Mouse (Mus musculus) hindbrain, embryonic 13.5 days (tissue): ENCODE measurements around the gene Polr2c. TPM values are rescaled to one million over a fixed set of nuclear protein-coding genes. Genes with fewer than 3 reads are reported as not detected.
A peak's percentile ranks its signal among the peaks of the same experiment; 100 is the strongest.
"Not testable (repeated sequence)": the region's sequence is repeated elsewhere in the genome, so short reads cannot be mapped to it uniquely, and the experiment has no call there.

Experiments used
- ATAC-seq: fragments of 200-750 bp; cut with Nextera tagmentation; 2 replicates; pipeline ENCODE4 v1.8.0; 2017; ENCODE audit warnings: moderate TSS enrichment; ENCODE audit not compliant: low FRiP score
- H3K27ac ChIP-seq: fragments of 300-500 bp; sonication (generic); 2 replicates; pipeline ENCODE4 v1.5.1; 2015; ENCODE audit warnings: inconsistent platforms, mild to moderate bottlenecking, moderate library complexity
- H3K27me3 ChIP-seq: fragments of 300-500 bp; sonication (generic); 2 replicates; pipeline ENCODE4 v1.6.1; 2015; ENCODE audit warnings: mild to moderate bottlenecking, inconsistent platforms
- H3K36me3 ChIP-seq: fragments of 300-500 bp; sonication (generic); 2 replicates; pipeline ENCODE4 v1.6.1; 2015; ENCODE audit warnings: mild to moderate bottlenecking, inconsistent platforms
- H3K4me1 ChIP-seq: fragments of 300-500 bp; sonication (generic); replicated peaks from 2 replicates; pipeline ENCODE4 v1.6.1; 2015; ENCODE audit warnings: inconsistent platforms
- H3K4me2 ChIP-seq: fragments of 300-500 bp; sonication (generic); 2 replicates; pipeline ENCODE4 v1.6.1; 2015; ENCODE audit warnings: inconsistent platforms, mild to moderate bottlenecking, moderate library complexity
- H3K4me3 ChIP-seq: fragments of 300-500 bp; sonication (generic); 2 replicates; pipeline ENCODE4 v1.5.1; 2015; ENCODE audit warnings: mild to moderate bottlenecking, inconsistent platforms
- H3K9ac ChIP-seq: fragments of 300-500 bp; sonication (generic); 2 replicates; pipeline ENCODE4 v1.6.1; 2015; ENCODE audit warnings: mild to moderate bottlenecking, inconsistent platforms
- H3K9me3 ChIP-seq: fragments of 300-500 bp; sonication (generic); 2 replicates; pipeline ENCODE4 v1.6.1; 2016; ENCODE audit warnings: inconsistent platforms
- WGBS: fragments of 180-500 bp; shearing (Covaris S2); methylation state at CpG from one replicate; pipeline ENCODE4 v1.1.7; 2015; 5-methylcytosine and 5-hydroxymethylcytosine counted together
- polyA plus RNA-seq: library from polyadenylated mRNA; unstranded; fragments of >200 nt; fragmentation: Nextera tagmentation; extraction: Ambion mirVana; gene quantifications from 2 replicates; pipeline ENCODE4 v1.2.1, GENCODE M21; 2015

Gene Polr2c
- polyA plus RNA-seq, 1 experiment from 2014 or later = 136 TPM

DNA sequence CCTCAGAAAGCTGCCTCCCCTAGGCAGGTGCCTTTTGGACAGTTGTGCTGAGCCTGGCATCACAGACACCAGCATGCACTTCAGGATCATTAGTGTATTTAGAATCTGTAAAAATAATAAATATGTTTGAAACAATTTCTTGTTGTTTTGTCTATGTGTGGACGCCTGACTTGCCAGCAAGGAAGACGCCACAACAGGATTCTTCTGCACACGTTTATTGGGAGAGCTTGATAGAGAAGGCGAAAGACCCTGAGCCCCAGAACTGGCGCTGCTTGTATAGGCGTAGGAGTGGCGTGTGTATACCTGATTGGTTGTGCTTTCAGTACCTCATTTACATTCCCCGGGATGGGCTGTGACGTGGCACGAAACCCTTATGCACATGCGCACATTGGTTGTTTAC, 2.5 kb upstream of the Polr2c start:
- 93% methylated on average over 11 of the region's 11 CpGs for WGBS
- Histone ChIP-seq H3K36me3 (peaks cover 57% of the 10 kb centered on the region), H3K4me1 (peaks cover 19% of the 10 kb centered on the region)
- not testable (repeated sequence) for H3K27ac ChIP-seq, H3K27me3 ChIP-seq, H3K4me2 ChIP-seq, H3K4me3 ChIP-seq, ATAC-seq, H3K9me3 ChIP-seq, H3K9ac ChIP-seq

- Histone ChIP-seq H3K9me3 (no peaks in the 10 kb centered on the region), H3K27me3 (no peaks in the 10 kb centered on the region), H3K9ac (no peak overlapping the region), H3K36me3 (peaks cover 49% of the 10 kb centered on the region), H3K4me2 (0 out of 2 replicates have a peak overlapping the region, but pooled peaks have one; percentile 18), H3K4me1 (peaks cover 19% of the 10 kb centered on the region), H3K4me3 (0 out of 2 replicates have a peak overlapping the region, but pooled peaks have one; percentile 98), H3K27ac (no peak overlapping the region)
- 32% methylated on average over 5 of the region's 5 CpGs for WGBS
- peak; percentile 18; the same call in 1 of the 2 replicates for ATAC-seq
These were observed 272 bp upstream of the Polr2c start for GRCm38 (mm10) chr8:94857011-94857345.

DNA sequence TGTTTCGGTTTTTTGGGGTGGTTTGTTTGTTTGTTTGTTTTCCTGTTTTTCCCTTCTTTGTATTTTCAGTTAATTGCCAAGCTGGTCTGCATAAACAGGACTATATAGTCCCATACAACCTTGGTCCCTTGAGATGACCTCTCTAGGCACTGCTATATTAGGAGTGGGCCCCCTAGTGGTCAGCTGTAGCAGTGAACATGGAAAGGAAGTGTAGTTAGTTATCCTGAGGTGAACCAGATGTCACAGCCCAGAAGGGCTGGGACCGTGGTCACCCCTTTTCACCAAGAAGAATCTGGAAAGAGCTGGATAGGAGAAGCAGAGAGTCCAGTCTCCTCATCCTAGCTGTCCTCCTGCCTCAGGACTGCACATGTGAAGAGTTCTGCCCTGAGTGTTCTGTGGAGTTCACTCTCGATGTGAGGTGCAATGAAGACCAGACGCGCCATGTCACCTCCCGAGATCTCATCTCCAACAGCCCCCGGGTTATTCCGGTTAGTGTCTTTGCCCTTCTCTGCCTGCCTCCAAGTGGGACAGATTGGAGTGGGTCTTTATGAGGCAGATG, 4.2 kb downstream of the Polr2c start:
- H3K4me2 ChIP-seq = no peak overlapping the region
- H3K9ac ChIP-seq = no peak overlapping the region
- no peak for ATAC-seq
- H3K9me3 ChIP-seq = no peaks in the 10 kb centered on the region
- H3K4me1 ChIP-seq = peaks cover 22% of the 10 kb centered on the region
- H3K27me3 ChIP-seq = no peaks in the 10 kb centered on the region
- peaks cover 58% of the 10 kb centered on the region for H3K36me3 ChIP-seq
- 82% methylated on average over 8 of the region's 8 CpGs for WGBS
- H3K27ac ChIP-seq = no peak overlapping the region
- no peak overlapping the region for H3K4me3 ChIP-seq

- H3K27me3 ChIP-seq = no peaks in the 10 kb centered on the region
- WGBS = 89% methylated on average over 12 of the region's 12 CpGs
- no peak overlapping the region for H3K9ac ChIP-seq
- ATAC-seq = no peak
- no peak overlapping the region for H3K4me2 ChIP-seq
- no peak overlapping the region for H3K4me3 ChIP-seq
- peaks cover 27% of the 10 kb centered on the region for H3K4me1 ChIP-seq
- H3K9me3 ChIP-seq = no peaks in the 10 kb centered on the region
- H3K27ac ChIP-seq = no peak overlapping the region
- peaks cover 70% of the 10 kb centered on the region for H3K36me3 ChIP-seq
These were observed 5.4 kb downstream of the Polr2c start for GRCm38 (mm10) chr8:94862487-94863220.

- H3K4me2 ChIP-seq = no peak overlapping the region
- no peaks in the 10 kb centered on the region for H3K9me3 ChIP-seq
- peaks cover 28% of the 10 kb centered on the region for H3K4me1 ChIP-seq
- ATAC-seq = no peak
- 77% methylated on average over 10 of the region's 10 CpGs for WGBS
- H3K9ac ChIP-seq = no peak overlapping the region
- H3K27ac ChIP-seq = no peak overlapping the region
- no peaks in the 10 kb centered on the region for H3K27me3 ChIP-seq
- peaks cover 74% of the 10 kb centered on the region for H3K36me3 ChIP-seq
- H3K4me3 ChIP-seq = no peak overlapping the region
These were observed 6.8 kb downstream of the Polr2c start for GRCm38 (mm10) chr8:94863897-94864673.

DNA sequence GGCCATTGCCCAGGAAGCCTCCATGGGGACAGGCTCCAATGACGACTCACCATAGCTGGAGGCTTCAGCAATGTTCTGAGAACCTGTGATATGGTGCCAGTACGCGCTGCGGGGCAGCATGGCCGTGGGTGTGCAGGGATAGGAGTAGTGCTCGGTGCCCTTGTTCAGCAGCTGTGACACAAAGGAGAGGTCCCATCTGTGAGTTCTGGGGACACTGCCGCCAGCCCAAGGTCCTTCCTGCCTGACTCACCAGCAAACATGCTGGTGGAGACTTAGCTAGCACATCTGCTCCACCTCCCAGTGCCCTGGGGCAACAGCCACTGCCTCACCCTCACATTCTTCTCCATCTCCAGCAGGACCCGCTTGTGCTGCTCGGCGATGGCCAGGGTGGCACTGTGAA, 8.0 kb downstream of the Polr2c start:
- H3K36me3 ChIP-seq = peaks cover 70% of the 10 kb centered on the region

GRCm38 (mm10) chr8:94866921-94867320, 9.7 kb downstream of the Polr2c start:
- Histone ChIP-seq H3K27ac (no peak overlapping the region), H3K36me3 (peaks cover 60% of the 10 kb centered on the region), H3K9ac (no peak overlapping the region), H3K27me3 (no peaks in the 10 kb centered on the region), H3K4me1 (peaks cover 50% of the 10 kb centered on the region), H3K9me3 (no peaks in the 10 kb centered on the region), H3K4me2 (no peak overlapping the region), H3K4me3 (no peak overlapping the region)
- ATAC-seq = no peak
- 92% methylated on average over 9 of the region's 9 CpGs for WGBS

More for the DNA sequence above, 8.0 kb downstream of the Polr2c start:
- no peak overlapping the region for H3K4me3 ChIP-seq
- no peak overlapping the region for H3K4me2 ChIP-seq
- no peak for ATAC-seq
- WGBS = 81% methylated on average over 10 of the region's 10 CpGs
- peaks cover 34% of the 10 kb centered on the region for H3K4me1 ChIP-seq
- peak overlapping the region; percentile 30; the same call in 1 of the 2 replicates for H3K27ac ChIP-seq
- no peaks in the 10 kb centered on the region for H3K9me3 ChIP-seq
- H3K9ac ChIP-seq = no peak overlapping the region
- H3K27me3 ChIP-seq = no peaks in the 10 kb centered on the region

DNA sequence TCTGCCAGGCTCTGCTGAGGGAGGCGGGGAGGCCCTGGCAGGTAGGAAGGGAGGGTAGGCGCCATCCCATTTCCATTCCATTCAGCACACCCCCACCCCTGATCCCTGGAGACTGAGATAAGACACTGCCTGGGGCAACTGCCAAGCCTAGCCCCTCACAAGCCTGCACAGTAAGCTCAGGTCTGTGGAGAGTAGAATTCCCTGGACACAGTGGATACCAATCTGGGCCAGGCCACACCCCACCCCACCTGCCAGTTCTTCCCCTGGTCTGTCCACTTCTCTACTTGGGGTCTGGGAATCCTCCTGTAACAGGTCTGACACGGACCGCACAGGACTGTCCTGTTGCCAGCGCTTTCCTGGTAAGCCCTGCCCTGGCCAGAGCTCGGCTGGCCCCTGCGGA, 11.9 kb downstream of the Polr2c start:
- ATAC-seq = no peak
- H3K36me3 ChIP-seq = peaks cover 39% of the 10 kb centered on the region
- no peak overlapping the region for H3K27ac ChIP-seq
- 46% methylated on average over 7 of the region's 7 CpGs for WGBS
- H3K4me3 ChIP-seq = peak overlapping the region; percentile 61
- H3K9me3 ChIP-seq = no peaks in the 10 kb centered on the region
- peaks cover 8% of the 10 kb centered on the region for H3K27me3 ChIP-seq
- peaks cover 59% of the 10 kb centered on the region for H3K4me1 ChIP-seq
- peak overlapping the region; percentile 86 for H3K4me2 ChIP-seq
- H3K9ac ChIP-seq = peak overlapping the region; percentile 82

DNA sequence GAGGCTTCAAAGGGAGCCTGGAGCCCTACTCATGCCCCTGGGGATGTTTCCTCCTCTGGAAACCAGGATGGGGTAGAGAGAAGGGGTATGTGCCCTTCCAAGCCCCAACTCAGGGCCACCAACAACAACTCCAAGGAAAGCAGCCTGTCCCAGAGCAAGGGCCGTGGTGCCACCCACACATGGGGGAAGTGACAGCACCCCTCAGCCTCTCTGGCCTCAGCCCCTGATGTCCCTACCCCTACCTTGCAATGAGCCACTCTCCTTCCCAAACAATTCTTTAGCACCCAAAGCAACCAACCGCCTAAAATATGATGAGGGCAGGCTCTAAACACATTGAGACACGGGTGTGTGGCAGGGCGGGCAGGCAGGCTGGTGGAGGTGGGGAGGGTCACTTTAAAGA, 12.8 kb downstream of the Polr2c start:
- 10% methylated on average over 4 of the region's 4 CpGs for WGBS
- Histone ChIP-seq H3K9me3 (no peaks in the 10 kb centered on the region), H3K4me1 (peaks cover 68% of the 10 kb centered on the region), H3K4me3 (peak overlapping the region; percentile 61), H3K36me3 (peaks cover 31% of the 10 kb centered on the region), H3K27ac (peak overlapping the region; percentile 81), H3K4me2 (peak overlapping the region; percentile 86), H3K9ac (peak overlapping the region; percentile 82), H3K27me3 (peaks cover 17% of the 10 kb centered on the region)
- no peak for ATAC-seq

- peaks cover 71% of the 10 kb centered on the region for H3K4me1 ChIP-seq
- 3% methylated on average over 22 of the region's 22 CpGs for WGBS
These were observed 13.3 kb downstream of the Polr2c start for GRCm38 (mm10) chr8:94870474-94871107.

GRCm38 (mm10) chr8:94871108-94871894, 14.1 kb downstream of the Polr2c start:
- H3K9ac ChIP-seq = peak overlapping the region; percentile 82
- H3K27me3 ChIP-seq = peaks cover 24% of the 10 kb centered on the region
- WGBS = 7% methylated on average over 7 of the region's 7 CpGs
- peak; percentile 70 for ATAC-seq
- H3K4me3 ChIP-seq = peak overlapping the region; percentile 61
- peaks cover 78% of the 10 kb centered on the region for H3K4me1 ChIP-seq
- peaks cover 18% of the 10 kb centered on the region for H3K36me3 ChIP-seq
- H3K27ac ChIP-seq = peak overlapping the region; percentile 81
- H3K9me3 ChIP-seq = no peaks in the 10 kb centered on the region
- peak overlapping the region; percentile 86 for H3K4me2 ChIP-seq

More at GRCm38 (mm10) chr8:94870474-94871107, 13.3 kb downstream of the Polr2c start:
- Histone ChIP-seq H3K4me2 (peak overlapping the region; percentile 86), H3K9me3 (no peaks in the 10 kb centered on the region), H3K4me3 (peak overlapping the region; percentile 61), H3K9ac (peak overlapping the region; percentile 82), H3K27me3 (peaks cover 23% of the 10 kb centered on the region), H3K36me3 (peaks cover 25% of the 10 kb centered on the region), H3K27ac (peak overlapping the region; percentile 81)
- ATAC-seq = peak; percentile 62
